Mouse (Mus musculus): ENCODE data around the gene Hspbap1. TPM values are rescaled to one million over a fixed set of nuclear protein-coding genes. Genes with fewer than 3 reads are reported as not detected.

The Hspbap1 gene
- polyA plus RNA-seq, 1 experiment = 5.1 TPM

- no peak for TF ChIP-seq GATA1 (IDR thresholded peaks at IDR 0.05; ENCODE audit: borderline replicate concordance, low read length)
- no peak for TF ChIP-seq FLI1 (IDR thresholded peaks at IDR 0.05; ENCODE audit: low read length)
- peaks cover 15% of the 10 kb centered on the region for H3K27me3 ChIP-seq (replicated peaks)
- H3K9me3 ChIP-seq = no peaks in the 10 kb centered on the region
- peaks cover 8% of the 10 kb centered on the region; the same call in 1 of the 2 replicates for H3K4me1 ChIP-seq
- H3K4me3 ChIP-seq (replicated peaks) = no peak overlapping the region
- H3K36me3 ChIP-seq (replicated peaks; ENCODE audit: low read length) = no peaks in the 10 kb centered on the region
Measured at GRCm38 (mm10) chr16:35756697-35757096, 13.5 kb upstream of the Hspbap1 start.

- Histone ChIP-seq H3K4me1 (peaks cover 16% of the 10 kb centered on the region; the same call in 1 of the 2 replicates), H3K9me3 (peaks cover 5% of the 10 kb centered on the region), H3K36me3 (replicated peaks; ENCODE audit: low read length) (no peaks in the 10 kb centered on the region), H3K4me3 (replicated peaks) (no peak overlapping the region), H3K27me3 (replicated peaks) (peaks cover 26% of the 10 kb centered on the region)
- TF ChIP-seq FLI1 (IDR thresholded peaks at IDR 0.05; ENCODE audit: low read length) (no peak), GATA1 (IDR thresholded peaks at IDR 0.05; ENCODE audit: borderline replicate concordance, low read length) (no peak)
Measured at GRCm38 (mm10) chr16:35759401-35759800, 10.8 kb upstream of the Hspbap1 start.

DNA sequence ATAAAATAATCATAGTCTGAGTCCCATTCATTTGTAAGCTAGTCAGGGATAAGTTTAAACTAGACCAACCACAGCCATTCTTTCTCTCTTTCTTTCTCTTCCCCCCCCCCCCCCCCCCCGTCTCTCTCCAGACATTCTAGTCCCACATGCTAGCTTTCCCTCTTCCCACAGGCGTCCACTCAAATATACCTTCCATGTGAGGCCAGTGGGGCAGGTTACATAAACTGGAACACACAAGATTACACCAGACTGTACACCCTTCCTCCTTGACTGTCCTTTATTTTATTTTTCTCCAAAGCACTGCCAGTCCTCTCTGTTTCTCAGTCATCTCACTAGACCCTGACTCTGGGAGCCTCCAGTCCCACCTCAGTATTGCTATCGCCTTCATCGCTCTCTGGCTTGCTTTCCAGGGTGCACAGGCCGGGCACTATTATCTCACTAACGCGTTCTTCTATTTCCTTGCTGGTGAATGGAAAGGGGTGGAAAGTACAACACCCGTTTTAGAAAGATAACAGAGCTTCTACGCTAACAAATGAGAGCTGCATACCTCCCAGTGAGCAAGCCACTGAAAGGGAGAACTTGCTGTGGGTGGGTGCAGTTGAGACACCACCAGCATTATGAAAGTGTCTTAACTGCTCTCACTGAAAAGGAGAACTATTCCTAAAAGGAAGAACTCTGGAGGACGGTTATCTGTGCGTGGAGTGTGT is 6.4 kb upstream of the Hspbap1 start:
- Histone ChIP-seq H3K9me3 (peaks cover 5% of the 10 kb centered on the region), H3K36me3 (replicated peaks; ENCODE audit: low read length) (no peaks in the 10 kb centered on the region), H3K27me3 (replicated peaks) (peaks cover 47% of the 10 kb centered on the region), H3K4me3 (replicated peaks) (no peak overlapping the region), H3K4me1 (peaks cover 16% of the 10 kb centered on the region)
- TF ChIP-seq FLI1 (IDR thresholded peaks at IDR 0.05; ENCODE audit: low read length) (no peak), GATA1 (IDR thresholded peaks at IDR 0.05; ENCODE audit: borderline replicate concordance, low read length) (no peak)

- Histone ChIP-seq H3K27me3 (replicated peaks) (peaks cover 44% of the 10 kb centered on the region), H3K4me3 (replicated peaks) (no peak overlapping the region), H3K4me1 (peaks cover 24% of the 10 kb centered on the region), H3K36me3 (replicated peaks; ENCODE audit: low read length) (no peaks in the 10 kb centered on the region), H3K9me3 (peaks cover 5% of the 10 kb centered on the region)
- TF ChIP-seq FLI1 (IDR thresholded peaks at IDR 0.05; ENCODE audit: low read length) (no peak), GATA1 (IDR thresholded peaks at IDR 0.05; ENCODE audit: borderline replicate concordance, low read length) (no peak)
Measured at GRCm38 (mm10) chr16:35764941-35765340, 5.2 kb upstream of the Hspbap1 start.

GRCm38 (mm10) chr16:35765449-35765848 is 4.7 kb upstream of the Hspbap1 start:
- Histone ChIP-seq H3K4me1 (peaks cover 29% of the 10 kb centered on the region), H3K27me3 (replicated peaks) (peaks cover 49% of the 10 kb centered on the region), H3K36me3 (replicated peaks; ENCODE audit: low read length) (no peaks in the 10 kb centered on the region), H3K4me3 (replicated peaks) (no peak overlapping the region), H3K9me3 (peaks cover 5% of the 10 kb centered on the region)
- TF ChIP-seq FLI1 (IDR thresholded peaks at IDR 0.05; ENCODE audit: low read length) (no peak), GATA1 (IDR thresholded peaks at IDR 0.05; ENCODE audit: borderline replicate concordance, low read length) (no peak)

DNA sequence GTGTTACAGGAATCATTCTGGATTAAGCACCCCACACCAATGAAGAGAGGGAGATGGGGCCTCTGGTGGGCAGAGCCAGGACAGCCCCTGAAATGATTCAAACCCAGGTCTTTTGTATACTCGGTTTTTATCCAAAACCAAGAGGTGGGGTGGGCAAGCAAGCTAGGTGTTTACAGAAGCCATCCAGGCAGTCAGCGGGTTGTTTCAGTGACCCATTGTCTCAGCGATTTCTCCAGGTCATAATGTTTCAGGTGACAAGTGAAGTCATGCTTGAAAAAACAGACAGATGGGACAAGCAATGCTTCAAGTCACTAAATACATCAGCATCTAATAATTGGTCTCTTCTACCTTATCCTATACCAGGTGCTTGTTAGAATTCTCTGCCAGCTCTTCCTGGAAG is 3.8 kb upstream of the Hspbap1 start:
- H3K36me3 ChIP-seq (replicated peaks; ENCODE audit: low read length) = no peaks in the 10 kb centered on the region
- H3K27me3 ChIP-seq (replicated peaks) = peaks cover 51% of the 10 kb centered on the region
- H3K9me3 ChIP-seq = peaks cover 5% of the 10 kb centered on the region
- no peak overlapping the region for H3K4me3 ChIP-seq (replicated peaks)
- H3K4me1 ChIP-seq = peaks cover 35% of the 10 kb centered on the region
- TF ChIP-seq FLI1 (IDR thresholded peaks at IDR 0.05; ENCODE audit: low read length) = no peak
- TF ChIP-seq GATA1 (IDR thresholded peaks at IDR 0.05; ENCODE audit: borderline replicate concordance, low read length) = no peak

DNA sequence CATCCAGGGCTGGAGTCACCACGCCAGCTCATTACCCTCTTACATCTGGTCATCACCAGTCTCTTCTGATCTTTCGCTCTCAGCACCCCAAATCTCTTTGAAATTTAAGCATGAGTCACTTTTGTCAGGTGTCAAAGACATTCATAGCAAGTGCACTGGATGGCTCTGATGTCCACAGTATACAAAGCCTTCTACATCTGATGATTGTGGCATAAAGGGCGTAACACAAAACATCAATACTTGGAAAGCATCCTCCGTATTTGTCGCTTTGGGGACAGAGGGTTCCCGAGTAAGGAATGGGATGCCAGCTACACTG is 1.7 kb upstream of the Hspbap1 start:
- TF ChIP-seq FLI1 (IDR thresholded peaks at IDR 0.05; ENCODE audit: low read length) (no peak), GATA1 (IDR thresholded peaks at IDR 0.05; ENCODE audit: borderline replicate concordance, low read length) (no peak)
- Histone ChIP-seq H3K9me3 (no peaks in the 10 kb centered on the region), H3K4me3 (replicated peaks) (peak overlapping the region; percentile 98), H3K36me3 (replicated peaks; ENCODE audit: low read length) (no peaks in the 10 kb centered on the region), H3K27me3 (replicated peaks) (peaks cover 41% of the 10 kb centered on the region), H3K4me1 (peaks cover 42% of the 10 kb centered on the region)

DNA sequence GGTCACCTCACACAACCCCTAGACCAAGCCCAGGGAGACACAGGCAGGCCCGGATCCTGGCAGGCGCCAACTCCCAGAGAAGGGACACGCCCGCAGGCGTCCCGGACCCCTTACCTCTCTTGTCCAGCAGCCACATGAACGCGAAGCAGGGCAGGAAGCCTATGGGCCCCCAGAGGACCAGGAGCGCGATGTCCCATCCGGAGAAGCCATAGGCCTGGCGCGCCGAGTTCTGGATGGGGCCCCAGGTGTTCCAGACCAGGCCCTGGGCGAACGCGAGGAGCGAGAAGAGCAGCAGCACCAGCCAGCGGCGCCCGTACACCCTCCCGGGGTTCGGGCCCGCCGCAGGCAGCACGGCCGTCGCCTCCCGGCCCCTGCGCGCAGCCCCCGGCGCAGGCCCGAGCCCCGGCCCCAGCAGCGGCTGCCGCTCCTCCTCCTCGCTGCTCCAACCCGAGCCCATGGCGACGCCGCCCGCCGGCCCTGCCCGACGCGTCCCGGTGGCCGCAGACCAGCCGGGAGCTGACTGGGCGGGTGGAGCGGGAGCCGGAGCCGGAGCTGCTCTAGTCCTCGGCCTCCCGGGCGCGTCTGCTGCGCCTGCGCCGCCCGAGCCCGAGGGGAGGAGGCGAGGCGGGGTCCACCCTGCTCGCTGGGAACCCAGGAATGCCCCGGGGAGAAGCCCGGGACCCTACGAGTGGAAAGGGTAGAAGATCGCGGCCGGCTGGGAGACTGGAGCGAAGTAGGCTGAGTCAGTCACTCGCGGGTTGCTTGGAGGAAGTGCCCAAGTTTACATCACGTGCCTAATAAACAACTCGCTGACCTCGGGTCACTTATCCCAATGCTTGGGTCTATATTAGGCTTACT is 1.2 kb upstream of the Hspbap1 start, which contains the start of gene Dirc2:
Dirc2 (minus strand) TSS at position 572 of the 858 bp plus-strand sequence.
- TF ChIP-seq FLI1 (IDR thresholded peaks at IDR 0.05; ENCODE audit: low read length) = no peak
- no peak for TF ChIP-seq GATA1 (IDR thresholded peaks at IDR 0.05; ENCODE audit: borderline replicate concordance, low read length)
- H3K4me3 ChIP-seq (replicated peaks) = peak within 1 kb of the TSS; percentile 98
- no peaks in the 10 kb centered on the region for H3K36me3 ChIP-seq (replicated peaks; ENCODE audit: low read length)
- H3K27me3 ChIP-seq (replicated peaks) = peaks cover 37% of the 10 kb centered on the region
- no peaks in the 10 kb centered on the region for H3K9me3 ChIP-seq
- H3K4me1 ChIP-seq = peaks cover 38% of the 10 kb centered on the region

GRCm38 (mm10) chr16:35771141-35771540 is 966 bp downstream of the Hspbap1 start:
- no peaks in the 10 kb centered on the region for H3K9me3 ChIP-seq
- H3K4me3 ChIP-seq (replicated peaks) = peak overlapping the region; percentile 26
- H3K27me3 ChIP-seq (replicated peaks) = peaks cover 37% of the 10 kb centered on the region
- no peak for TF ChIP-seq GATA1 (IDR thresholded peaks at IDR 0.05; ENCODE audit: borderline replicate concordance, low read length)
- no peak for TF ChIP-seq FLI1 (IDR thresholded peaks at IDR 0.05; ENCODE audit: low read length)
- H3K4me1 ChIP-seq = peaks cover 35% of the 10 kb centered on the region
- no peaks in the 10 kb centered on the region for H3K36me3 ChIP-seq (replicated peaks; ENCODE audit: low read length)

DNA sequence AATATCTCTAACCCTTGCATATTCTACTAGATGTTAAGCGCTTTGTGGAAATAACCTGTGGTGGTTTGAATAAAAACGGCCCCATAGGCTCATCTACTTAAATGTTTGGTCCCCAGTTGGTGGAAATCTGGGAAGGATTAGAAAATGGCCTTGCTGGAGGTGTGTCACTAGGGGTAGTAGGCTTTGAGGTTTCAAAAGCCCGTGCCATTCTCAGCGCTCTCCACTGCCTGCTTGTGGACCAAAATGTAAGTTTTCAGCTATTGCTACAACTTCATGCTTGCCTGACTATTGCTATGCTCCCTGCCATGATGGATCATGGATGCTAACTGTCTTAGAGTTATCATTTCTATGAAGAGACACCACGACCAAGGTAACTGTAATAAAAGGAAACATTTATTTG is 1.4 kb downstream of the Hspbap1 start:
- H3K36me3 ChIP-seq (replicated peaks; ENCODE audit: low read length) = no peaks in the 10 kb centered on the region
- H3K9me3 ChIP-seq = no peaks in the 10 kb centered on the region
- peaks cover 35% of the 10 kb centered on the region for H3K4me1 ChIP-seq
- TF ChIP-seq GATA1 (IDR thresholded peaks at IDR 0.05; ENCODE audit: borderline replicate concordance, low read length) = no peak
- TF ChIP-seq FLI1 (IDR thresholded peaks at IDR 0.05; ENCODE audit: low read length) = no peak
- peaks cover 32% of the 10 kb centered on the region for H3K27me3 ChIP-seq (replicated peaks)
- no peak overlapping the region for H3K4me3 ChIP-seq (replicated peaks)
